ENCODE assay signal across 9 mouse cellular contexts in the genomic region with DNA sequence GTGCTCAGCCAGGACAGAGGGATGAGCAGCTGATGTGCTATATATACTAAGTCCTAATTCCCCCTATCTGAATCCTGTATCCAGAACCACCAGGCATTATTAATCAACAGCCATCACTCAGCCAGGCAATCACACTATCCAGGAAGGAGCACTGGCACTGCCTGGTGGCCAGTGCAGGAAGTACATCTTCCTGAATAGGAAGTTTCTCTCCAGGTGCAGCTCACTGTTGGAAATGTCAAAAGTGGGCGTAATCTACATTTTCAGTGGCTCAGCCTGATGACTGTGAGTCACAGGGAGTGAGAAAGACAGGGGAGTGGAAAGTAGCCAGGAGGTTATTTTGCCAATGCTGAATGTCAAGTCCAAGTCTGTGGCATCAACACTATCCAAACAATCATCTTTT. TPM values are rescaled to one million over a fixed set of nuclear protein-coding genes. Genes with fewer than 3 reads are reported as not detected.
A peak's percentile ranks its signal among the peaks of the same experiment; 100 is the strongest.
DNase-seq lines count a peak whose midpoint lies in the region; ATAC-seq and TF ChIP-seq lines count a peak whose summit lies in the region.
"Had no signal": no experiment of that assay in that cellular context is flagged by ENCODE, and none has a peak within 500 bp of the region (broad histone marks: within the 10 kb centered on the region; RNA-seq: fewer than 3 reads in every experiment).

No protein-coding gene starts in this region.

- H3K9me3 ChIP-seq in hindbrain, embryonic 10.5 days: no peaks in the 10 kb centered on the region
- H3K9me3 ChIP-seq in hindbrain, embryonic 12.5 days (replicated peaks): no peaks in the 10 kb centered on the region
- no peaks in the 10 kb centered on the region for H3K9me3 ChIP-seq in liver, postnatal 0 days (ENCODE audit: low read length)
- no peaks in the 10 kb centered on the region for H3K9me3 ChIP-seq in heart, embryonic 12.5 days (replicated peaks)
- H3K9me3 ChIP-seq: liver, embryonic 15.5 days had no signal

- peak; percentile 30 for DNase-seq in hindbrain, embryonic 10.5 days (ENCODE audit: low spot score)
- peak; percentile 60 for DNase-seq in CD4-positive, CD25-positive, alpha-beta regulatory T cell, adult 2 months (ENCODE audit: low read depth, low spot score)
- DNase-seq in adrenal gland, adult 8-10 months: peak; percentile 59
- peak; percentile 58 for DNase-seq in liver, postnatal 0 days
- DNase-seq in thymus, postnatal 14 days: peak; percentile 29

- peaks cover 59% of the 10 kb centered on the region for H3K36me3 ChIP-seq in hindbrain, embryonic 10.5 days
- peaks cover 48% of the 10 kb centered on the region for H3K36me3 ChIP-seq in hindbrain, embryonic 12.5 days
- H3K36me3 ChIP-seq in liver, postnatal 0 days (replicated peaks; ENCODE audit: insufficient read depth, low read length): peaks cover 20% of the 10 kb centered on the region; the same call in 1 of the 2 replicates
- H3K36me3 ChIP-seq in heart, embryonic 12.5 days: peaks cover 58% of the 10 kb centered on the region

- no peak for ATAC-seq in hindbrain, embryonic 12.5 days (ENCODE audit: low FRiP score)
- ATAC-seq in hematopoietic stem cell, adult 5-6 weeks (replicated peaks in 1 of 2; ENCODE audit: insufficient read depth in 1 of 2, low FRiP score in 2 of 2, low TSS enrichment in 1 of 2, low read depth in 1 of 2, poor library complexity in 2 of 2, severe bottlenecking in 2 of 2): peak; percentile 64 to 73
- peak; percentile 56 for ATAC-seq in liver, postnatal 0 days
- no peak for ATAC-seq in heart, embryonic 12.5 days (ENCODE audit: insufficient number of reproducible peaks, low FRiP score)

- H3K4me3 ChIP-seq in hindbrain, embryonic 10.5 days: no peak overlapping the region
- no peak overlapping the region for H3K4me3 ChIP-seq in hindbrain, embryonic 12.5 days
- H3K4me3 ChIP-seq in liver, postnatal 0 days (ENCODE audit: low read depth, low read length): no peak overlapping the region
- H3K4me3 ChIP-seq in heart, embryonic 12.5 days: no peak overlapping the region
- H3K4me3 ChIP-seq: liver, embryonic 15.5 days had no signal

- H3K27ac ChIP-seq in hindbrain, embryonic 10.5 days: no peak overlapping the region
- H3K27ac ChIP-seq in hindbrain, embryonic 12.5 days: no peak overlapping the region
- no peak overlapping the region for H3K27ac ChIP-seq in liver, postnatal 0 days (ENCODE audit: low read depth)
- no peak overlapping the region for H3K27ac ChIP-seq in heart, embryonic 12.5 days (ENCODE audit: poor library complexity, severe bottlenecking)
- H3K27ac ChIP-seq: liver, embryonic 15.5 days had no signal

- peaks cover 1% of the 10 kb centered on the region; the same call in 1 of the 2 replicates for H3K4me1 ChIP-seq in hindbrain, embryonic 10.5 days (replicated peaks)
- H3K4me1 ChIP-seq in hindbrain, embryonic 12.5 days: no peaks in the 10 kb centered on the region
- H3K4me1 ChIP-seq in liver, postnatal 0 days (ENCODE audit: insufficient read depth): peaks cover 3% of the 10 kb centered on the region; the same call in 1 of the 2 replicates
- no peaks in the 10 kb centered on the region for H3K4me1 ChIP-seq in heart, embryonic 12.5 days (replicated peaks)

- peak; percentile 92 for TF ChIP-seq CTCF in liver, postnatal 0 days (IDR thresholded peaks at IDR 0.05; ENCODE audit: low read depth)

- no peak for TF ChIP-seq EP300 in liver, postnatal 0 days (IDR thresholded peaks at IDR 0.05; ENCODE audit: low read depth)

- no peak overlapping the region for H3K9ac ChIP-seq in hindbrain, embryonic 12.5 days
- H3K9ac ChIP-seq in liver, postnatal 0 days (replicated peaks): no peak overlapping the region
- no peak overlapping the region for H3K9ac ChIP-seq in heart, embryonic 12.5 days
- H3K9ac ChIP-seq: liver, embryonic 15.5 days had no signal

- H3K4me2 ChIP-seq in hindbrain, embryonic 12.5 days (replicated peaks): no peak overlapping the region
- no peak overlapping the region for H3K4me2 ChIP-seq in liver, postnatal 0 days (ENCODE audit: low read depth, low read length)
- no peak overlapping the region for H3K4me2 ChIP-seq in heart, embryonic 12.5 days
- H3K4me2 ChIP-seq: liver, embryonic 15.5 days had no signal

- WGBS in hindbrain, embryonic 10.5 days: 82% methylated on average over 1 of the region's 1 CpGs
- 90% methylated on average over 1 of the region's 1 CpGs for WGBS in hindbrain, embryonic 12.5 days
- WGBS in liver, postnatal 0 days (ENCODE audit: insufficient replicate concordance): 70% methylated on average over 1 of the region's 1 CpGs
- 83% methylated on average over 1 of the region's 1 CpGs for WGBS in heart, embryonic 12.5 days

- no peaks in the 10 kb centered on the region for H3K27me3 ChIP-seq in hindbrain, embryonic 10.5 days (ENCODE audit: insufficient read depth, poor library complexity, severe bottlenecking)
- no peaks in the 10 kb centered on the region for H3K27me3 ChIP-seq in hindbrain, embryonic 12.5 days
- no peaks in the 10 kb centered on the region for H3K27me3 ChIP-seq in liver, postnatal 0 days (ENCODE audit: insufficient read depth, low read length)
- no peaks in the 10 kb centered on the region for H3K27me3 ChIP-seq in heart, embryonic 12.5 days (replicated peaks)
- H3K27me3 ChIP-seq: liver, embryonic 15.5 days had no signal

RNA-seq across cellular contexts. Expression of a gene that starts 5.7 kb away (rescaled TPM):
- polyA plus RNA-seq in hindbrain, embryonic 10.5 days (2016; fragmentation: Nextera tagmentation; extraction: Ambion mirVana): 0.25 TPM in 1 of 2 replicates, not detected in the other
- 0.28 TPM in 1 of 2 replicates, not detected in the other for polyA plus RNA-seq in hindbrain, embryonic 12.5 days (2016; fragmentation: Nextera tagmentation; extraction: Ambion mirVana)
- under 1 TPM in 2 of 4 experiments, not detected in 2; 0.30 to 0.62 TPM for total RNA-seq in adrenal gland, adult 8-10 months (2022)
- 0.69 and 0.94 TPM in 2 replicates for total RNA-seq in hematopoietic stem cell, adult 5-6 weeks (2017)
- polyA plus RNA-seq in liver, postnatal 0 days (2015; fragmentation: Nextera tagmentation; extraction: Ambion mirVana): not detected in 2 replicates
- 0.19 TPM in 1 of 2 replicates, not detected in the other for polyA plus RNA-seq in heart, embryonic 12.5 days (2016; fragmentation: Nextera tagmentation; extraction: Ambion mirVana)
- polyA plus RNA-seq: liver, embryonic 15.5 days had no signal

RNA-seq across cellular contexts. Expression of a gene that starts 8.8 kb away (rescaled TPM):
- polyA plus RNA-seq in hindbrain, embryonic 10.5 days (2016; fragmentation: Nextera tagmentation; extraction: Ambion mirVana): 42.0 and 43.5 TPM in 2 replicates
- 36.3 and 38.7 TPM in 2 replicates for polyA plus RNA-seq in hindbrain, embryonic 12.5 days (2016; fragmentation: Nextera tagmentation; extraction: Ambion mirVana)
- 10 to 100 TPM; 19.4 to 42.9 (median 27.2) TPM for total RNA-seq in adrenal gland, adult 8-10 months (2022)
- 6.4 and 11.9 TPM in 2 replicates for total RNA-seq in hematopoietic stem cell, adult 5-6 weeks (2017)
- 26.6 and 27.8 TPM in 2 replicates for polyA plus RNA-seq in liver, postnatal 0 days (2015; fragmentation: Nextera tagmentation; extraction: Ambion mirVana)
- 27.8 and 28.9 TPM in 2 replicates for polyA plus RNA-seq in heart, embryonic 12.5 days (2016; fragmentation: Nextera tagmentation; extraction: Ambion mirVana)

RNA-seq across cellular contexts. Expression of a gene that starts 9.0 kb away (rescaled TPM):
- 16.1 and 18.2 TPM in 2 replicates for polyA plus RNA-seq in hindbrain, embryonic 10.5 days (2016; fragmentation: Nextera tagmentation; extraction: Ambion mirVana)
- 23.0 and 24.5 TPM in 2 replicates for polyA plus RNA-seq in hindbrain, embryonic 12.5 days (2016; fragmentation: Nextera tagmentation; extraction: Ambion mirVana)
- 10 to 100 TPM; 26.1 to 35.2 (median 28.6) TPM for total RNA-seq in adrenal gland, adult 8-10 months (2022)
- total RNA-seq in hematopoietic stem cell, adult 5-6 weeks (2017): 5.1 and 6.4 TPM in 2 replicates
- polyA plus RNA-seq in liver, postnatal 0 days (2015; fragmentation: Nextera tagmentation; extraction: Ambion mirVana): 11.8 and 12.1 TPM in 2 replicates
- 32.8 and 34.3 TPM in 2 replicates for polyA plus RNA-seq in heart, embryonic 12.5 days (2016; fragmentation: Nextera tagmentation; extraction: Ambion mirVana)

RNA-seq across cellular contexts. Expression of a gene that starts 28.6 kb away (rescaled TPM):
- polyA plus RNA-seq in hindbrain, embryonic 10.5 days (2016; fragmentation: Nextera tagmentation; extraction: Ambion mirVana): 149 and 182 TPM in 2 replicates
- polyA plus RNA-seq in hindbrain, embryonic 12.5 days (2016; fragmentation: Nextera tagmentation; extraction: Ambion mirVana): 193 and 195 TPM in 2 replicates
- 10 to 100 TPM; 15.8 to 25.3 (median 17.1) TPM for total RNA-seq in adrenal gland, adult 8-10 months (2022)
- total RNA-seq in hematopoietic stem cell, adult 5-6 weeks (2017): 219 and 373 TPM in 2 replicates
- polyA plus RNA-seq in liver, postnatal 0 days (2015; fragmentation: Nextera tagmentation; extraction: Ambion mirVana): 54.8 and 61.3 TPM in 2 replicates
- polyA plus RNA-seq in heart, embryonic 12.5 days (2016; fragmentation: Nextera tagmentation; extraction: Ambion mirVana): 127 TPM in 2 replicates

RNA-seq across cellular contexts. Expression of a gene that starts 31.5 kb away (rescaled TPM):
- polyA plus RNA-seq in hindbrain, embryonic 10.5 days (2016; fragmentation: Nextera tagmentation; extraction: Ambion mirVana): 0.34 TPM in 1 of 2 replicates, not detected in the other
- 0.43 and 0.63 TPM in 2 replicates for polyA plus RNA-seq in hindbrain, embryonic 12.5 days (2016; fragmentation: Nextera tagmentation; extraction: Ambion mirVana)
- total RNA-seq in adrenal gland, adult 8-10 months (2022): under 1 TPM in 3 of 4 experiments, not detected in 1; 0.06 to 0.40 (median 0.28) TPM
- total RNA-seq in hematopoietic stem cell, adult 5-6 weeks (2017): not detected in 2 replicates
- polyA plus RNA-seq in liver, postnatal 0 days (2015; fragmentation: Nextera tagmentation; extraction: Ambion mirVana): not detected in 2 replicates
- polyA plus RNA-seq in heart, embryonic 12.5 days (2016; fragmentation: Nextera tagmentation; extraction: Ambion mirVana): not detected in 2 replicates
- polyA plus RNA-seq: liver, embryonic 15.5 days had no signal

Comparison
In these comparisons a context has a peak if more than half of its experiments do, and no peak if none do; other contexts are left out.
1. ATAC-seq: peak in hematopoietic stem cell, adult 5-6 weeks (2 of 2) and liver, postnatal 0 days (single experiment); none in hindbrain, embryonic 12.5 days (single experiment) and heart, embryonic 12.5 days (single experiment).
2. Peak in every context shown above with its lines, with median percentiles within 50 percentile points of each other: DNase-seq.